Mouse (Mus musculus): Measurements from ENCODE around the gene Dnase2b.

- TF ChIP-seq CTCF (IDR thresholded peaks at IDR 0.05; ENCODE audit: low read depth) (no peak), EP300 (optimal IDR thresholded peaks at IDR 0.05) (no peak)
Observed at GRCm38 (mm10) chr3:146611261-146611660, 4.1 kb downstream of the Dnase2b start.
